ENCODE assay signal across 8 mouse cellular contexts in genomic region chr7:6727351-6728121, GRCm38 (mm10). TPM values are rescaled to one million over a fixed set of nuclear protein-coding genes. Genes with fewer than 3 reads are reported as not detected.
A peak's percentile ranks its signal among the peaks of the same experiment; 100 is the strongest.
DNase-seq lines count a peak whose midpoint lies in the region; ATAC-seq and TF ChIP-seq lines count a peak whose summit lies in the region.

No protein-coding gene starts in this region.

- H3K4me2 ChIP-seq in embryonic facial prominence, embryonic 11.5 days (ENCODE audit: low read depth, low read length): peak overlapping the region; percentile 37; the same call in 1 of the 2 replicates
- peak overlapping the region; percentile 44 for H3K4me2 ChIP-seq in midbrain, embryonic 13.5 days (replicated peaks)
- peak overlapping the region; percentile 56 for H3K4me2 ChIP-seq in stomach, embryonic 16.5 days (ENCODE audit: low read depth, low read length)

- H3K9me3 ChIP-seq in embryonic facial prominence, embryonic 11.5 days (replicated peaks; ENCODE audit: control insufficient read depth, low read length): peaks cover 8% of the 10 kb centered on the region
- peaks cover 19% of the 10 kb centered on the region for H3K9me3 ChIP-seq in midbrain, embryonic 13.5 days
- H3K9me3 ChIP-seq in stomach, embryonic 16.5 days (replicated peaks; ENCODE audit: control insufficient read depth, low read length): peaks cover 33% of the 10 kb centered on the region

- peak; percentile 39 for ATAC-seq in embryonic facial prominence, embryonic 11.5 days (replicated peaks; ENCODE audit: insufficient number of reproducible peaks, low FRiP score, low TSS enrichment, low read depth)
- peak; percentile 12; the same call in 1 of the 2 replicates for ATAC-seq in granulocyte monocyte progenitor cell, adult 5-6 weeks (replicated peaks; ENCODE audit: poor library complexity, severe bottlenecking)
- ATAC-seq in midbrain, embryonic 13.5 days: peak; percentile 68
- peak; percentile 52 for ATAC-seq in stomach, embryonic 16.5 days (ENCODE audit: insufficient read depth, low FRiP score)

- intact Hi-C loops in left cerebral cortex, postnatal 36 days (cut with DNase I): no loop called here

- peak overlapping the region; percentile 29 for H3K27ac ChIP-seq in spleen, adult 2 months (ENCODE audit: insufficient read depth, low read length)
- H3K27ac ChIP-seq in embryonic facial prominence, embryonic 11.5 days (replicated peaks; ENCODE audit: low read depth, low read length): no peak overlapping the region; the same call in 1 of the 2 replicates
- peak overlapping the region; percentile 96 for H3K27ac ChIP-seq in midbrain, embryonic 13.5 days
- peak overlapping the region; percentile 92 for H3K27ac ChIP-seq in stomach, embryonic 16.5 days (ENCODE audit: low read length)

- 59% methylated on average over 19 of the region's 19 CpGs for WGBS in spleen, adult 2 months
- WGBS in embryonic facial prominence, embryonic 11.5 days: 53% methylated on average over 19 of the region's 19 CpGs
- 49% methylated on average over 19 of the region's 19 CpGs for WGBS in midbrain, embryonic 13.5 days
- WGBS in stomach, embryonic 16.5 days: 51% methylated on average over 19 of the region's 19 CpGs

- no peak for TF ChIP-seq CTCF in spleen, adult 2 months (IDR thresholded peaks at IDR 0.05; ENCODE audit: extremely low read depth, insufficient read depth, insufficient read length, insufficient replicate concordance)

- no peak for TF ChIP-seq POLR2A in spleen, adult 2 months (IDR thresholded peaks at IDR 0.05; ENCODE audit: low read depth, low read length)

- H3K4me3 ChIP-seq in spleen, adult 2 months (ENCODE audit: extremely low read depth, insufficient read depth, insufficient read length): no peak overlapping the region
- peak overlapping the region; percentile 46 for H3K4me3 ChIP-seq in embryonic facial prominence, embryonic 11.5 days (ENCODE audit: low read depth, low read length)
- H3K4me3 ChIP-seq in midbrain, embryonic 13.5 days (replicated peaks): peak overlapping the region; percentile 63
- peak overlapping the region; percentile 59 for H3K4me3 ChIP-seq in stomach, embryonic 16.5 days (replicated peaks; ENCODE audit: low read length)

- no peak overlapping the region for H3K9ac ChIP-seq in embryonic facial prominence, embryonic 11.5 days (replicated peaks; ENCODE audit: low read length)
- peak overlapping the region; percentile 47; the same call in 1 of the 2 replicates for H3K9ac ChIP-seq in midbrain, embryonic 13.5 days (replicated peaks)
- H3K9ac ChIP-seq in stomach, embryonic 16.5 days (ENCODE audit: low read length): no peak overlapping the region

- H3K4me1 ChIP-seq in spleen, adult 2 months (ENCODE audit: control insufficient read depth, insufficient read depth, insufficient read length): no peaks in the 10 kb centered on the region
- no peaks in the 10 kb centered on the region for H3K4me1 ChIP-seq in embryonic facial prominence, embryonic 11.5 days (ENCODE audit: control insufficient read depth, insufficient read depth, low read length)
- 0 out of 2 replicates have a peak, but pooled peaks cover 3% of the 10 kb centered on the region for H3K4me1 ChIP-seq in midbrain, embryonic 13.5 days (replicated peaks)
- H3K4me1 ChIP-seq in stomach, embryonic 16.5 days (ENCODE audit: control insufficient read depth, insufficient read depth, low read length): no peaks in the 10 kb centered on the region

- no peaks in the 10 kb centered on the region for H3K36me3 ChIP-seq in spleen, adult 2 months (ENCODE audit: control insufficient read depth, insufficient read depth, low read length)
- no peaks in the 10 kb centered on the region for H3K36me3 ChIP-seq in embryonic facial prominence, embryonic 11.5 days (replicated peaks; ENCODE audit: control insufficient read depth, insufficient read depth, low read depth, low read length)
- peaks cover 21% of the 10 kb centered on the region for H3K36me3 ChIP-seq in midbrain, embryonic 13.5 days
- H3K36me3 ChIP-seq in stomach, embryonic 16.5 days (ENCODE audit: control insufficient read depth, insufficient read depth, low read length): no peaks in the 10 kb centered on the region

- no peaks in the 10 kb centered on the region for H3K27me3 ChIP-seq in spleen, adult 2 months (ENCODE audit: control insufficient read depth, insufficient read depth, low read length)
- H3K27me3 ChIP-seq in embryonic facial prominence, embryonic 11.5 days (ENCODE audit: control insufficient read depth, insufficient read depth, low read length): no peaks in the 10 kb centered on the region
- H3K27me3 ChIP-seq in midbrain, embryonic 13.5 days: no peaks in the 10 kb centered on the region
- no peaks in the 10 kb centered on the region for H3K27me3 ChIP-seq in stomach, embryonic 16.5 days (ENCODE audit: control insufficient read depth, insufficient read depth, low read length)

- no peak for DNase-seq in spleen, adult 2 months (ENCODE audit: low read depth in 1 of 2, low spot score in 2 of 2)
- DNase-seq in spleen, adult 12 weeks (ENCODE audit: low spot score): no peak
- DNase-seq in embryonic facial prominence, embryonic 11.5 days (ENCODE audit: low spot score): peak; percentile 73
- DNase-seq in kidney, adult 11 months: peak; percentile 88
- peak; percentile 85 to 87 for DNase-seq in left cerebral cortex, postnatal 36 days (ENCODE audit: low spot score in 2 of 2)

RNA-seq across cellular contexts. Expression of gene Peg3, which starts 2.7 kb away (rescaled TPM):
- 0.58 and 0.64 TPM in 2 replicates for polyA plus RNA-seq in spleen, adult 2 months (2012; rRNA removed)
- 200 and 207 TPM in 2 replicates for polyA plus RNA-seq in embryonic facial prominence, embryonic 11.5 days (2014; fragmentation: Nextera tagmentation; extraction: Ambion mirVana)
- not detected in 2 replicates for total RNA-seq in granulocyte monocyte progenitor cell, adult 5-6 weeks (2014; fragmentation: Nextera tagmentation)
- total RNA-seq in granulocyte monocyte progenitor cell, adult 5-6 weeks (2017): 0.21 TPM in 1 of 2 replicates, not detected in the other
- 100 to 1,000 TPM; 176 to 235 TPM for total RNA-seq in left cerebral cortex, postnatal 36 days (2021)
- polyA plus RNA-seq in midbrain, embryonic 13.5 days (2015; fragmentation: Nextera tagmentation; extraction: Ambion mirVana): 82.9 and 87.2 TPM in 2 replicates
- polyA plus RNA-seq in stomach, embryonic 16.5 days (2015; fragmentation: Nextera tagmentation; extraction: Ambion mirVana): 148 and 157 TPM in 2 replicates

RNA-seq across cellular contexts. Expression of gene Usp29, which starts 2.8 kb away (rescaled TPM):
- not detected in 2 replicates for polyA plus RNA-seq in spleen, adult 2 months (2012; rRNA removed)
- 13.3 and 15.2 TPM in 2 replicates for polyA plus RNA-seq in embryonic facial prominence, embryonic 11.5 days (2014; fragmentation: Nextera tagmentation; extraction: Ambion mirVana)
- total RNA-seq in granulocyte monocyte progenitor cell, adult 5-6 weeks (2014; fragmentation: Nextera tagmentation): not detected in 2 replicates
- total RNA-seq in granulocyte monocyte progenitor cell, adult 5-6 weeks (2017): not detected in 2 replicates
- 10 to 100 TPM; 32.8 to 44.1 TPM for total RNA-seq in left cerebral cortex, postnatal 36 days (2021)
- polyA plus RNA-seq in midbrain, embryonic 13.5 days (2015; fragmentation: Nextera tagmentation; extraction: Ambion mirVana): 31.1 and 35.2 TPM in 2 replicates
- polyA plus RNA-seq in stomach, embryonic 16.5 days (2015; fragmentation: Nextera tagmentation; extraction: Ambion mirVana): 4.9 and 5.6 TPM in 2 replicates

RNA-seq across cellular contexts. Expression of gene Zim1, which starts 31.3 kb away (rescaled TPM):
- 0.02 TPM in 2 replicates for polyA plus RNA-seq in spleen, adult 2 months (2012; rRNA removed)
- polyA plus RNA-seq in embryonic facial prominence, embryonic 11.5 days (2014; fragmentation: Nextera tagmentation; extraction: Ambion mirVana): 2.8 and 2.9 TPM in 2 replicates
- not detected in 2 replicates for total RNA-seq in granulocyte monocyte progenitor cell, adult 5-6 weeks (2014; fragmentation: Nextera tagmentation)
- total RNA-seq in granulocyte monocyte progenitor cell, adult 5-6 weeks (2017): not detected in 2 replicates
- 1 to 10 TPM; 2.6 to 6.4 TPM for total RNA-seq in left cerebral cortex, postnatal 36 days (2021)
- polyA plus RNA-seq in midbrain, embryonic 13.5 days (2015; fragmentation: Nextera tagmentation; extraction: Ambion mirVana): 1.7 and 2.3 TPM in 2 replicates
- polyA plus RNA-seq in stomach, embryonic 16.5 days (2015; fragmentation: Nextera tagmentation; extraction: Ambion mirVana): 4.9 and 7.0 TPM in 2 replicates

Comparison
In these comparisons a context has a peak if more than half of its experiments do, and no peak if none do; other contexts are left out.
1. DNase-seq: peak in embryonic facial prominence, embryonic 11.5 days (single experiment), kidney, adult 11 months (single experiment) and left cerebral cortex, postnatal 36 days (2 of 2); none in spleen, adult 2 months (0 of 2) and spleen, adult 12 weeks (single experiment).
2. ATAC-seq: peak in every context shown above with its lines; median percentile 68 in midbrain, embryonic 13.5 days; 52 in stomach, embryonic 16.5 days; 39 in embryonic facial prominence, embryonic 11.5 days; 12 in granulocyte monocyte progenitor cell, adult 5-6 weeks.
3. RNA of gene Peg3, which starts 2.7 kb away (polyA plus RNA-seq): 200 to 207 TPM in embryonic facial prominence, embryonic 11.5 days, 148 to 157 TPM in stomach, embryonic 16.5 days and 82.9 to 87.2 TPM in midbrain, embryonic 13.5 days; 0.58 to 0.64 TPM in spleen, adult 2 months; every median in the first group is over 10 times any median in the second.
4. Peak in every context shown above with its lines, with median percentiles within 50 percentile points of each other: H3K4me2 ChIP-seq.